Mouse (Mus musculus): Measurements from ENCODE around the gene Camta1. TPM values are rescaled to one million over a fixed set of nuclear protein-coding genes. Genes with fewer than 3 reads are reported as not detected.

Camta1 gene
- polyA plus RNA-seq, 1 experiment = 29.8 TPM

DNA sequence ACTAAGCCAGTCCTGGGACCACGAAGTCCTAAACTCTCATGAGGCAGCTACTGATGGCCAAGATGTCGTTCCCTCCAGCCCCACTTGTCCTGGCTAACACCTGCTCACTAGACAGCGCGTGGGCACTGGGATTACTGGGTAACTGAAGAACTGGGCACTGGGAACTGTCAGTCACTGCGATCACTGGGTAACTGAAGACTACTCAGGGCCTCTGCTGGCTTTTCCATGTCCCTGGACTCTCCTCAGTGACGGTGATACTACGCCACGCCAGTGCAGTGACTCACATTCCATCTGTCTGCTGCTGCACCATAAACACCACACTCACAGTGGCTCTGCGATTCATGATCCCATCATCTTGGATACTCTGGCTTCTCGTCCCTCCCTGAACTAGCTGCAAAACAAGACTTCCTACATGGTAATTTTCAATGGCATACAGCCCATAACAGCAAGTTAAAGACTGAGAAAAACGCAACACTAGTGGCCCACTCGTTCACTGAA lies 81.7 kb downstream of the Camta1 start:
- DNase-seq (ENCODE audit: low spot score) = no peak

DNA sequence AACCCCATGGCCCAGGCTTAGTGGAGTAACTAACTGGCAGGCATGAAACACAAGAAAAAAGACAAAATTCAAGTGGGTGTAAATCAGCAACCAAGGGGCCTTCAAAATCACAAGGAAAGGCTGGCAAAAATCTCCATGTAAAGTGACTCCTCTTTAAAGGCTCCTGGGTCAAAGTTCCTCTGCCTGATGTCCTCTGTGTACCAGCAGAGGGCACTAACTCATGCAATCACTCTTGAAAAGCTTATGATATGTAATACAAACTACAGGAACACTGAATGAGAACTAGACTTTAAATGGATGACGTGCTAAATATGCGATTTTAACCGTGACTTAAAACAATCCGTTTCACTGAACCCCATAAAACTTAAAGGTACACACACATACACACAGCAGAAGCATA lies 83.2 kb downstream of the Camta1 start:
- DNase-seq (ENCODE audit: low spot score) = no peak

DNA sequence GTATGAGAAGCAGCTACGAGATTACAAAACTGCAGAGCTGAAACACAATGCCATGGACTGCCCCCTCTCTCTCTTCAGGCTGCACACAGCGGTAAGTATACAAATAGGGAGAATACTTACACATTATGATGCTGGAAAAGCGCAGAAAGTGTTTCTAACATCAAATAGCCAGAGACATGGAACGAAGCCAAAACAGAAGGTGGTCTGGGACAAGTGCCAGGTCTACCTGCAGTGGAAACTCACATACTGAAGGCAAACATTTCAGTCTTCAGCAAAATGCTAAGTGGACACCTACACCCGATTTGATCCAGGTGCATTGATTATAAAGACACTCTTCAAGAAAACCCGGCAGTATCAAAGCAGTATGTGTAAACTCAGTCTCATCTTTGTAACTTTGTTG lies 84.2 kb downstream of the Camta1 start:
- no peak for DNase-seq (ENCODE audit: low spot score)

DNA sequence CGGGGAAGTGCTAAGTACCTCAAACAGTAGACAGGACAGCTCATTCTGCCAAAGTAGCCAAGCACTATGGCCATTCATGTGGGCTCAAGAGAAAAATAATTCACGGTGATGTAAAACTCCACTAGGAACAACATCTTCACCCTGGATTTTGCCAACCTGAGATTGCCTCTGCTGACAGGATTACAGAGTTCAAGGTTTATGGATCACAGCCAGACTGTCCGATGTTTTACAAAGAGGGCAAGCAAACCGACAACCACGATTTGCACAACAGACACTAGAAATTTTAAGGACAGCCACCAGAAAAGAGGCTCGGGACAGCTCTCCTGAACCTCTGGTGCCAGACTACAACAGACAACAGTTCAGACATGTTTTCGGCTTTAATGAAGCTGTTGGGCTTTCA lies 86.2 kb downstream of the Camta1 start:
- DNase-seq (ENCODE audit: low spot score) = no peak

DNA sequence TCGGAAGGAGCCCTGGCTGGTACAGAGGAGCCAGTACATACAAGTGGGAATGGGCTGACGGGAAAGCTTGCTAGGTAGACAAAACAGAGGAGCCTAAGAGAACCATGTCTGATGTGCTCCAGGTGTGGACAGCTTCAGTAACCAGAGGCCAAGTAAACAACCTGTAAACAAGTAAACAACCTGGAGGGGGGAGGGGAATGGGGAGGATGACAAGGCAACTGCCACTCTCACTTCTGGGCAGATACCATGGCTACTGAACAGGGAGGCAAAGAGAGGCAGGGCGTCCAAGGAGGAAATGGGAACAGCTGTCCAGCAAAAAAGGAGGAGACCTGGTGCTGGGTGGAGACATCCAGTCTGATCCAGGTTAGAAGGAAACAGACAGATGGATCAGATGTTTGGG lies 88.0 kb downstream of the Camta1 start:
- DNase-seq (ENCODE audit: low spot score) = no peak

DNA sequence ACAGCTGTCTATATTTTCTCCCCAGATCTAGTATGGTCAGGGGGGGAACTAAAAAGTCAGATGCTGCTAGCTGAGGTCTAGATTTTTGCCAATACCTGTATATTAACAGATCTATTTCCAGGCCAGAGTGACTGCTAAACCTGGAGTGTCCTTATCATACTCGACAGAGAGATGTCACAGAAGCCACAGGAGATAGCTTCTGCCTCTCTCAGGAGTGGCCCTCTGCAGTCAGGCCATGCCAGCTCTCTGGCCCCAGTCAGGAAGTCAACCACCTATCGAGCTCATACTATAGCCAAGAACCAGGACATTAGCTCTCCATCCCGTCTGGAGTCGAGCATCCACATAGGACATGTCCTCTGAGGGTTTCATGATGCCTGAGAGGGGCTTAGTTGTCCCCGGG lies 88.7 kb downstream of the Camta1 start:
- DNase-seq (ENCODE audit: low spot score) = no peak

DNA sequence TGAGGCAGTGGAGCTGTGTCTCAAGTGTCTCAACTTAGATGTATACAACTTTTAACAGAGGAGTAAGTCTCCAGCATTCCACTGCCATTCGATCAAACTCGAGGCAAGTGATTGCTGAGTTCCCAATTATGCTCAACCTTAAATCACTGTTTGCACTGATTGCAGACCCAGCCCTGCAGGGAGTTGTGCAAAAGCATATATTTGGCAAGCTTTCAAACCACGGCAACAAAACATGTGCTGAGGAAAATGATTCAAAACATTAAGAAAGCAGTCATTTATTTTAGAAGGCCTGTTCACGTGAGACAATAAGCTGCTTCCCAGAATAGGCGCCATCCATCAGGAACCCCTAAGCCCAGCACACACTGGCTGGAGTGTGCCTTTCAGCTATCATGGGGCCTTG lies 91.0 kb downstream of the Camta1 start:
- DNase-seq (ENCODE audit: low spot score) = no peak

DNA sequence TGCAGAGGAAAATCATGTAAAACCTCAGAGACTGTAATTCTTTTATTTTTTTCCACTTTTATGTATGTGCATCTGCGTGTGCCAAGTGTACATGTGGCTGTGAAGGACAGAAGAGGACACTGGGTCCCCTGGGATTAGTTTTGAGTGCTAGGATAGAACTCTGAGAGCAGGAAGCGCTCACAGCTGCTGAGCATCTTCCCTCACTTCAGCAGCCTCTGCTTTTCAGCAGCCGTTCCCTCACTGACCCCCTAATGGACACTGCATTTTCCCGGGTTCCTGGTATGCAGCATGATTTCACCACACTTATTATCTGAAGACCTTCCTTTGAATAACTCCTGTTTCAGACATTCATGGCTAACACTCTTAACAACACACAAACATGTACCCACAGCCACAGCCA lies 93.9 kb downstream of the Camta1 start:
- DNase-seq (ENCODE audit: low spot score) = no peak

DNA sequence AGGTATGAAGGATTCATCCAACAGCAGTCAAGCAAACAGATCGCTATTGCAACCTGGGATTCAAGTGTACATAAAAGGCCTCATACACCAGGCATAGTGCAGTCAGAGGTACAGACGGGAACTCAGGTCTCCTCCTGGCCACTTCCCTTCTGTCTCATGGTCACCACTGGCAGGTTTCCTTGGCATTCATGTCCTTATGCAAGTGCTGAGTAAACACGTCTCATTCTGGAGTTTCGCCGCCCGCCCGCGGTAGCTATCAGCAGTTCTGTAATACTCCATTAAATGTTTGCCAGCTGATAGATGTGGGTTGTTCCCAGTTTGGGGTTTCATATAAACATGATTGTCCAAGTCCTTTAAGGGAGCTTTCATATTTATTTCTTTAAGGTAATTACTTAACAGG lies 94.3 kb downstream of the Camta1 start:
- no peak for DNase-seq (ENCODE audit: low spot score)

DNA sequence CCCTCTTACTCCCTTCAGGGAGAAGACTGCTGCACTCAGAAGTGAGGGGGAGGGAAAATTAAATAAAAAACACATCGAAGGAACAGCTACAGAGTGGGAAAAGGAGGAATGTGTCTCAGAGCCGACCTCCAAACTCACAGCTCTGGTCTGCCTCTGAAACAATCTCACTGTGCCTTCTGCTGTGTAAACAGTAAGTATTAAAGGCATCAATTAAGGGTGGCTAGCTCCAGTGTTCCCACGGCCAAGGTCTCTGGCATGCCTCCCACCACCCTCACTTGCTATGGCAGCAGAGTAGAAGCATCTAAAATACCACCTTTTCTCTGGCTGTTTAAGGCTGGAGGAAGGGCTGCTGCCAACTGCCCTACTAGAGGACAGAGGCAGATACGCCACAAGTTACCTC lies 96.3 kb downstream of the Camta1 start:
- DNase-seq (ENCODE audit: low spot score) = no peak

DNA sequence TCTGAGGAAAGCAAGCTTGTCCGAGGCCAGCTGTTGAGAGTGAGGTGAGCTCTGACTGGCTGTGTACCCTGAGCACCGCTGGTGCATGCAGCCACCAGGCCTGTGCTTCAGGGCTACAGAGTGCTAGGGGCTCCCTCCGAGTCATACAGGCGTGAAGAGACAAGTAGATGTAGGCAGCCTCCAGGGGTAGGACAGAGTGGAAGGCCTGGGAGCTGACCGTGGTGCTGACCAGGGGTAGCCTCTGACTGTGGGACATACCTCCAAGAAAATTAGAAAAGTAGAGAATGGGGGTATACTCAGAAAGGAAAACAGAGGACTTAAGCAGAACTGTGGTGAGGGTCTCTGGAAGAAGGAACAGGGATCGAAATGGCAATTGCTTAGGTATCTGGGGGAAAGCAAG lies 97.7 kb downstream of the Camta1 start:
- no peak for DNase-seq (ENCODE audit: low spot score)

DNA sequence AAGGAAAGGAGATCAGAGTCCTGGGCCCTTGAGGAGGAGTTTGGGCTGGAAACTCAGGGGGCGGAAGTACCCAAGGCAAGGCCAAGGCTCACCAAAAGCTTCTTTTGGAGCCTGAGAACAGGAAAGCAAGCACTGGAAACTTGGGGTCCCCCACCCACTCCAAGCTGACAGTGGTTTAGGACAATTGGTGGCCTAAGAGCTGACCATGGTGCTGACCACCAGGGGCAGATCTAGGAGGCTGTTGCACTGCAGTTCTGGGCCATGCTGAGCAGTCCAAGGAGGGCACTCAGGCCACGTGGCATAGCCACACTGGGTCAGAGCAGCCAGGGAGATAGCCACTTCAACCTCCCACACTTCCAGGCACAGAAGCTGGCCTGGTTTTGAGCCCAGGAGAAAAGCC lies 102.6 kb downstream of the Camta1 start:
- DNase-seq (ENCODE audit: low spot score) = no peak

DNA sequence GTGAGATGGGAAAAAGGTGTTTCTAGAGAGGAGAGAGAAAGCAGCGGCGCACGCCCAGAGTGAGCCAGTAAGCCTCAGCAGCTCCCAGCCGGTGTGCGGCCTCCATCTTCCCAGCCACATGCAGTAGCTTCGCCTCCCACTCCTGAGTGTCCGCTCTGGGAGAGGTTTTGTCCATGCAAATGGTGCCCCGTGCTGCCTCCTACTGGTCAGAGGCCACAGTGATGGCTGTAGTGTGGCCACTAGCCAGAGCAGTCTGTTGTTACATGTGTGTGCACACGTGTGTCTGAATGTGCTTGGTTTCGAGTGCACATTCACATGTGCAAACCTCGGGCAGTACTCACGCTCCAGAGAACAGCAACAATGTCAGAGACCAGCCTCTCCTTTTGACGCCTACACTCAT lies 103.3 kb downstream of the Camta1 start:
- no peak for DNase-seq (ENCODE audit: low spot score)

DNA sequence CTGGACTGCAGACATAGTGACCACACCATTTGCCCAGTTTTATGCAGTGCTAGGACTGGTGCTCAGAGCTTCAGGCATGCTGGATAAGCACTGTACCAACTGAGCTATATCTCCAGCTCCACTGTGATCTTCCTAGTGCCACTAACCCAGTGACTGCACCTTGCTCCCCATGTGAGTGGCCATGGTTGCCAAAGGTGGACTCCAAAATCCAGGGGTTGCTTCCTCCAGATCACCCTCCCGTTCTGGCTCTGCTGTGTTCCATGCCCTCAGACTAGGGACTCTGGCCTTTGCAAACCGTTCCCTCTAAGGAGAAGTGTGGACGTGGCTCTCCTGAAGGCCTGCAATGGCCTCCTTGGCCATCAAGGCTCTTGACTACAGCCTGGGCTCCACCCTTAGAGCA lies 104.4 kb downstream of the Camta1 start:
- DNase-seq (ENCODE audit: low spot score) = no peak

DNA sequence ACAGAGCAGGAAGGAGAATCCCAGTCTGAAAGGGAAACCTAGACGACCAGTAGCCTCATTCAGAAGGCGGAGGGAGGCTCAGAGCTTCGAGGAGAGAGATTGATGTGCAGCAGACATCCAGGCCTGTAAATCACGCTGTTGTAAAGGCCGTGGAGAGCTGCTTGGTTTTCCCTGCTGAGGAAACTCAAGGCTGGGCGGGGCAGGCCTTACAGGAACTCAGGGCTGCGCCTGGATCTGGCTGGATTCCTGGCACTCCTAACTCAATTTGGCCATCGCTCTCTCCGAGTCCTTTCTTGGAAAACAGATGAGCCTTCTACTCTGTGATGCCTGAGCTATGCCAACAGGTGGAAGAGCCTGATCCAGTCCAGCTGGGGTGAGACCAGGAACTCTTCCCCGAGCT lies 105.3 kb downstream of the Camta1 start:
- no peak for DNase-seq (ENCODE audit: low spot score)

DNA sequence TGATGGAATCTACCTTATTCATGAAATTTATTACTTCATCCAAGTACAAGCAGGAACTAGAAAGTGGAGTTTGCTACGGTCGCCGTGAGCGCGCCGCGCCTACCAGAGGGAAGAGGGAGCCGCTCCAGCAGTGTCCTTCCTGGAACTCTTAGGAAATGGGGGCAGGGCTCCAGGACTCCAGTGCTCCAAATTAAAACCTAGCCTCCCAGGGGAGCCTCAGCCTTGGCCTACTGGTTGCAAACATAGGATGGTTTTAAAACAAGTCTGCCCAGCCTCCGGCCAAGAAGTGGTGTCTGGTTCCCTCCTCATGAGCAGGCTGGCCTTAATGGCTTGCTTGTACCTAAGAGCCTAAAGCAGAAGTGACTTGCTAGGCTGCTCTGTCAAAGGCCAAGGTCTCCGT lies 108.4 kb downstream of the Camta1 start:
- DNase-seq (ENCODE audit: low spot score) = no peak

DNA sequence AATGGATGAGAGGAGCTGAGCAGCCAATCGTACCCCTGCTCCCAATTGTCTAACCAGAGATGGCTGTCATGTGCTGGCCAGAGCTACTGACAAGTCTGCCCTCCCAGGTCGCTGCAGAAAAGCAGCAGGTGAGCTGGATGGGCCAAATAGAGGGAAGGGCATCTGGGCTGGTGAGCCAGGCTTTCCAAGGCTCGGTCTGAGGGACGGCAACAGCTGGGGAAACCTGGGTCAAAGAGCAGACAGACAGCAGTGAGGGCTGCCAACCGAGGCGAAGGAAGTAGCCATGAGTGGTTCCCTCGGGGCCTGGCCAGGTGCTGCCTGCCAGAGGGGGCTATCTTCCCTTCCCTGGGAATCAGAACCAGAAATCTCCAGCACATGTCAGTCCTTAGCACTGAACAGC lies 109.1 kb downstream of the Camta1 start:
- no peak for DNase-seq (ENCODE audit: low spot score)

DNA sequence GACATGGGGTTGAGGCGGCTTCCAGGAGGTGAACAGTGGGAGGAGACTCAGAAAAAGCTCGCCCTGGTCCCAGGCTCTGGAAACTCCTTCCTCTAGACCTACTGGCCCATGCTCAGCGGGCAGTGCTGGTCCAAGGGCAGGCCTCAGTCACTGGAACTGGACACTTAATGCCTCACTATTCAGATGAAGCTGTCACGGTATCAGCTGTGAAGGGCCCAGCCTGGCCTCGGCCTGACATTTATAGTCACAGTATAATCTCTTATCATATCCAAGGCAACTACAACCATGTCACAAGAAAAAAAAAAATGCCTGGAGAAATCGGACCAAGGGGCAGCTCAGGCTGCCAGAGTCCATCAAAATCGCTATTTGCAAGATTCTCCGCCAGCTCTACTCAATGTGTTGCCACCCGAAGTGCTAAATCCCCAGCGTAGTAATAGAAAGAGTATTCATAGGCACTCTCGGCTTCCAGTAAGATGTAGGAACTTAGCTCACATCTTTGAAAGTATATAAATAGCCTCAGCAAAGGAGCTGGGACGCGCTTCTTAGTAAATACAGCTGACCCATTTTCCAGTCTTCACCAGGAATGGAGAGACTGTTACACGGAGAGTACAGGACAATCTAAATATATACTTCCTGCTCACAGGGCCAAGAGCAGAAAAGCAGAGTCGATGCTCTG lies 110.3 kb downstream of the Camta1 start:
- no peak for DNase-seq (ENCODE audit: low spot score)

DNA sequence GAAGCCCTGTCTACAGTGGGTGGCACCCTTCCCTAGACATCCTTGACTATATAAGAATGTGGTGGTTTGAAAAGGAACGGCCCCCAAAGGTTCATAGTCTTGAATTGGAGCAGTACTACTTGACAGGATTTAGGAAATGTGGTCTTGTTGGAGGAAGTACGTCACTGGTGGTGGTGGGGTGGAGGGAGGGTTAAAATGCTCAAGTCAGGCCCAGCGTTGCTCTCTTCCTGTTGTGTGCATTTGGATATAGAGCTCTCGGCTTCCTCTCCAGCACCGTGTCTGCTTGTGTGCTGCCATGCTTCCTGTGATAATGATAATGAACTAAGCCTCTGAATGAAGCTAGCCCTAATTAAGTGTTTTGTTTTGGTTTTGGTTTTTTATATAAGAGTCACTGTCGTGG lies 114.0 kb downstream of the Camta1 start:
- no peak for DNase-seq (ENCODE audit: low spot score)

DNA sequence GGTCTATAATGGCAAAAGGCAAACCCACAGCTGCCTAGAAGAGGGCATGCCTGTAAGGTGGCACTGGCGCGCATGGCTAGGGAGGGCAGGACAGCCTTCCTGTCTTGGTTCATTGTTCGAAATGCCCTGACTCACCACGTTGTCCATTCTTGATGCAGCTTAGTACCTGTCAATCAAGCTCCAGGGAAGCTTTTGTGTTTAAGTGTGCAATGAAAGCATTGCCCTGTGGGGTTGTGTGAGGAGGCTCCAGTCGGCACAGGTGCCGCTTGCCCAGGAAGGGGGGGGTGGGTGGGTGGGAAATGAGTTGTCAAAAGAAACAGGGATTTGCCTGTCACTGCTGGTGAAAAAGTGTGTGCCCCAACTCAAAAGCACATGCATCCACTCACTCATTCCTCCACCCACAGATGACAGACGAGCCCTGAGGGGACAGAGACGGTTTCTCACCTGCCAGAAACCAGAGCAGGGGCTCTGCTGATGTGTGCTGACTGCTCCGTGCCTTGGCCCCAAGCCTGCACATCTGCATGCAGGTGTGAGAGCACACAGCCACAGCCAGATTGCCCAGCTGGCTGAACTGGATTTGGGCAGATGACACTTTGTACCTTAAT lies 115.6 kb downstream of the Camta1 start:
- no peak for DNase-seq (ENCODE audit: low spot score)

DNA sequence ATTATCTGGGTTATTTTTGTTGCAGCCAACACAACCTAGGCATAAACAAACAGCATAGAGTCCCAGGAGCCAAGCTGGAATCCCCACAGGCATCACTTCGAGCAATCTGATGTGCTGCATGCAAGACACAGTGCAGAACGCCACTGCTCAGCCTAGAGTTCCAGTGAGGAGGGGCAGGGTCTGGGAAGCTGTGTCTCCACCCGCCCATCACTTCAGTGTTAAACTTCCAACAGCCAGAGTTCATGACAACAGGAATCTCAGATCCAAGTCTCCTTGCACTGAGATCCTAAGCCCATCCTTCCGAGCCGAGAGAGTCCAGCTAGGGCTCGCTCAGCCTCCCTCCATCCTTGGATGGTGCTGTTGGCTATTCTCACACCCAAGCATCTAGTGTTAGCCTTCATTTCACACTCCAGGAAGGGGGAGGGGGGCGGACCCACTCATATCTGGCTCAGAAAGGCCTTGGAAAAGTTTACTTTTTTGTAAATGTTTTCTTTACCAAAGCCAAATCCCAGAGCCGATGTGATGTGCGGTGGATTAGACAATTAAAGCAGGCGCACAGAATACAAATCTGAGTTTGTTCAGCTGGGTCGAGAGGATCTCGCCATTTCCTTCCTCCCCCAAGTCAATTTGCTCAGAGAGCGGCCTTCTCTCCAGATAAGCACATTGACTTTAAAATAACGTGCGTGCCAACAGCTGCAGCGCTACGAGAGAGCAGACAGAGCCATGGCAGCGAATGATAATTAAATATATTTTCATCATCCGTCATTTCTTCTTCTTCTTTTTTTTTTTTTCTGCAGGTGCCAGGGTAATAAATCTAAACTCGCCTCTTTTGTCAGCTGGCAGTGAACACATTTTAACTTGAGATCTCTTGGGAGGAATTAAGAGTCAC lies 120.2 kb downstream of the Camta1 start:
- no peak for DNase-seq (ENCODE audit: low spot score)

DNA sequence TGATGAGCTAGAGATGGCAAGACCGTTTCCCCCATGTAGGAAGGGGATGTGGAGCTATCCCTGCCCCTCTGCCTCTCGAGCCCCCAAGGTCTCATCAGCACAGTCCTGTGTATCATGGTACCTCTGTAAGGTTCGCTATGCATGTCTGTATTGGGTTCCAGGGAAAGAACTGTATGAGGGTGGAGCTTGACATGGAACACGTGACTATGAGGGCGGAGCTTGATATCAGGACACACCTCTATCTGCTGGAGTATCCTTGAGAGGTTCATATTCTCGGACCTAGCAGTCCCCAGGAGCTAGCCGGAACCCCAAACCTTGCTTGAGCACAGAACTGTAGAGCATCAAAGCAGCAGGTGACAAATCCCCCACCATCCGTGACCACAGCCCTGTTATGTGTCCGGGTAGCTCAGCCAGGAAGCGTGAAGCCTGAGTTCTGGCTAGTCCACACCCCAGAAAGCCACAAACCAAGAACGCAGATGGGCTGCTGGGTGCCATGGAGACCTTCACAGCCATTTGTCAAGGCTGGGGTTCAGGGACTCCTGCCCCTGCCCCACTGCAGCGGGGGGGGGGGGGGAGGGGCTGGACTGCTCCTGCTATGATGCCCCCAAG lies 122.2 kb downstream of the Camta1 start:
- DNase-seq (ENCODE audit: low spot score) = no peak

Data from urinary bladder, adult 2 months (tissue).